Mouse (Mus musculus) midbrain, embryonic 10.5 days (tissue): Measurements from ENCODE around the gene Creb3l4. TPM values are rescaled to one million over a fixed set of nuclear protein-coding genes. Genes with fewer than 3 reads are reported as not detected.

Experiments used
- DNase-seq: peaks from one replicate; pipeline ENCODE4 v3.0.0-alpha.2; 2017; ENCODE audit warnings: low spot score
- H3K27ac ChIP-seq: fragments of 300-500 bp; sonication (generic); replicated peaks from 2 replicates; pipeline ENCODE4 v1.5.1; 2016; ENCODE audit warnings: mild to moderate bottlenecking
- H3K27me3 ChIP-seq: fragments of 300-500 bp; sonication (generic); 2 replicates; pipeline ENCODE4 v1.6.1; 2016; ENCODE audit warnings: low read depth, mild to moderate bottlenecking; ENCODE audit not compliant: poor library complexity, severe bottlenecking
- H3K36me3 ChIP-seq: fragments of 300-500 bp; sonication (generic); 2 replicates; pipeline ENCODE4 v1.6.1; 2016; ENCODE audit warnings: mild to moderate bottlenecking, moderate library complexity
- H3K4me1 ChIP-seq: fragments of 300-500 bp; sonication (generic); 2 replicates; pipeline ENCODE4 v1.6.1; 2016
- H3K4me3 ChIP-seq: fragments of 300-500 bp; sonication (generic); 2 replicates; pipeline ENCODE4 v1.5.1; 2016; ENCODE audit warnings: mild to moderate bottlenecking, moderate library complexity
- H3K9me3 ChIP-seq: fragments of 300-500 bp; sonication (generic); replicated peaks from 2 replicates; pipeline ENCODE4 v1.6.1; 2016; ENCODE audit warnings: mild to moderate bottlenecking
- WGBS: fragments of 180-500 bp; shearing (Covaris S2); methylation state at CpG from one replicate; pipeline ENCODE4 v1.1.7; 2016; 5-methylcytosine and 5-hydroxymethylcytosine counted together
- polyA plus RNA-seq: library from polyadenylated mRNA; unstranded; fragments of >200 nt; fragmentation: Nextera tagmentation; extraction: Ambion mirVana; gene quantifications from 2 replicates; pipeline ENCODE4 v1.2.1, GENCODE M21; 2016

Creb3l4 gene
- polyA plus RNA-seq, 1 experiment from 2014 or later, result 4.6 TPM

GRCm38 (mm10) chr3:90247630-90247959 lies 4.3 kb upstream of the Creb3l4 start:
- Histone ChIP-seq H3K27ac (peak overlapping the region; percentile 92), H3K36me3 (peaks cover 27% of the 10 kb centered on the region), H3K4me3 (peak overlapping the region; percentile 72), H3K27me3 (no peaks in the 10 kb centered on the region), H3K4me1 (peaks cover 36% of the 10 kb centered on the region), H3K9me3 (no peaks in the 10 kb centered on the region)
- 1% methylated on average over 3 of the region's 3 CpGs for whole genome bisulfite sequencing
- DNase-seq, result no peak

GRCm38 (mm10) chr3:90245406-90245805 lies 2.1 kb upstream of the Creb3l4 start:
- 79% methylated on average over 2 of the region's 2 CpGs for WGBS
- no peaks in the 10 kb centered on the region for H3K27me3 ChIP-seq
- no peak for DNase-seq

GRCm38 (mm10) chr3:90241669-90242358 lies 1.5 kb downstream of the Creb3l4 start:
- H3K9me3 ChIP-seq, result no peaks in the 10 kb centered on the region
- peaks cover 17% of the 10 kb centered on the region for H3K4me1 ChIP-seq
- DNase-seq, result no peak
- H3K27me3 ChIP-seq, result no peaks in the 10 kb centered on the region
- 0 out of 2 replicates have a peak, but pooled peaks cover 4% of the 10 kb centered on the region for H3K36me3 ChIP-seq
- H3K4me3 ChIP-seq, result no peak overlapping the region
- WGBS, result 82% methylated on average over 10 of the region's 10 CpGs
- no peak overlapping the region for H3K27ac ChIP-seq

More at GRCm38 (mm10) chr3:90245406-90245805, 2.1 kb upstream of the Creb3l4 start:
- no peaks in the 10 kb centered on the region for H3K9me3 ChIP-seq
- peaks cover 37% of the 10 kb centered on the region for H3K4me1 ChIP-seq
- no peak overlapping the region for H3K4me3 ChIP-seq
- peaks cover 12% of the 10 kb centered on the region for H3K36me3 ChIP-seq
- no peak overlapping the region for H3K27ac ChIP-seq

GRCm38 (mm10) chr3:90241251-90241650 lies 2.1 kb downstream of the Creb3l4 start:
- Histone ChIP-seq H3K27me3 (no peaks in the 10 kb centered on the region), H3K9me3 (no peaks in the 10 kb centered on the region), H3K4me3 (no peak overlapping the region), H3K4me1 (peaks cover 17% of the 10 kb centered on the region), H3K36me3 (0 out of 2 replicates have a peak, but pooled peaks cover 9% of the 10 kb centered on the region), H3K27ac (no peak overlapping the region)
- 90% methylated on average over 2 of the region's 2 CpGs for WGBS
- no peak for DNase-seq

GRCm38 (mm10) chr3:90231507-90232333 lies 11.6 kb downstream of the Creb3l4 start, which contains the start of gene Jtb:
Jtb (plus strand) TSS chr3:90231597.
- Histone ChIP-seq H3K9me3 (no peaks in the 10 kb centered on the region), H3K27me3 (no peaks in the 10 kb centered on the region), H3K27ac (peak within 1 kb of the TSS; percentile 90), H3K36me3 (peaks cover 39% of the 10 kb centered on the region), H3K4me1 (peaks cover 21% of the 10 kb centered on the region), H3K4me3 (peak within 1 kb of the TSS; percentile 70)
- WGBS, result 1% methylated on average over 61 of the region's 61 CpGs
- peak; percentile 94 for DNase-seq

- Histone ChIP-seq H3K27me3 (no peaks in the 10 kb centered on the region), H3K27ac (peak overlapping the region; percentile 90), H3K9me3 (no peaks in the 10 kb centered on the region), H3K4me3 (peak overlapping the region; percentile 70), H3K4me1 (peaks cover 21% of the 10 kb centered on the region), H3K36me3 (peaks cover 35% of the 10 kb centered on the region)
- DNase-seq, result no peak
- WGBS, result 18% methylated on average over 8 of the region's 8 CpGs
These were observed 12.2 kb downstream of the Creb3l4 start for GRCm38 (mm10) chr3:90231075-90231474.

GRCm38 (mm10) chr3:90224331-90224730 lies 19.0 kb downstream of the Creb3l4 start:
- peaks cover 29% of the 10 kb centered on the region for H3K4me1 ChIP-seq
- 85% methylated on average over 10 of the region's 10 CpGs for WGBS
- no peak overlapping the region for H3K27ac ChIP-seq

GRCm38 (mm10) chr3:90222941-90223340 lies 20.4 kb downstream of the Creb3l4 start:
- peaks cover 29% of the 10 kb centered on the region for H3K4me1 ChIP-seq
- H3K27me3 ChIP-seq, result no peaks in the 10 kb centered on the region
- DNase-seq, result no peak
- peaks cover 33% of the 10 kb centered on the region for H3K36me3 ChIP-seq
- no peak overlapping the region for H3K4me3 ChIP-seq
- H3K9me3 ChIP-seq, result no peaks in the 10 kb centered on the region
- no peak overlapping the region for H3K27ac ChIP-seq
- WGBS, result 84% methylated on average over 3 of the region's 3 CpGs

More at GRCm38 (mm10) chr3:90224331-90224730, 19.0 kb downstream of the Creb3l4 start:
- no peak for DNase-seq
- H3K4me3 ChIP-seq, result no peak overlapping the region
- H3K9me3 ChIP-seq, result no peaks in the 10 kb centered on the region
- no peaks in the 10 kb centered on the region for H3K27me3 ChIP-seq
- H3K36me3 ChIP-seq, result peaks cover 33% of the 10 kb centered on the region

GRCm38 (mm10) chr3:90222455-90222854 lies 20.9 kb downstream of the Creb3l4 start:
- no peak for DNase-seq
- Histone ChIP-seq H3K27ac (no peak overlapping the region), H3K4me1 (peaks cover 29% of the 10 kb centered on the region), H3K4me3 (no peak overlapping the region), H3K9me3 (no peaks in the 10 kb centered on the region), H3K27me3 (no peaks in the 10 kb centered on the region), H3K36me3 (peaks cover 33% of the 10 kb centered on the region)
- WGBS, result 94% methylated on average over 4 of the region's 4 CpGs

- Histone ChIP-seq H3K9me3 (no peaks in the 10 kb centered on the region), H3K36me3 (peaks cover 31% of the 10 kb centered on the region), H3K27me3 (no peaks in the 10 kb centered on the region), H3K4me3 (peak overlapping the region; percentile 63), H3K4me1 (peaks cover 29% of the 10 kb centered on the region), H3K27ac (peak overlapping the region; percentile 87)
- 29% methylated on average over 5 of the region's 5 CpGs for WGBS
- DNase-seq, result no peak
These were observed 22.2 kb downstream of the Creb3l4 start for GRCm38 (mm10) chr3:90221123-90221522.

GRCm38 (mm10) chr3:90220531-90220951 lies 22.8 kb downstream of the Creb3l4 start:
- H3K36me3 ChIP-seq, result peaks cover 25% of the 10 kb centered on the region
- WGBS, result 0% methylated on average over 20 of the region's 20 CpGs

GRCm38 (mm10) chr3:90220088-90220487 lies 23.2 kb downstream of the Creb3l4 start:
- peaks cover 29% of the 10 kb centered on the region for H3K4me1 ChIP-seq
- peaks cover 21% of the 10 kb centered on the region for H3K36me3 ChIP-seq
- peak overlapping the region; percentile 87 for H3K27ac ChIP-seq
- H3K4me3 ChIP-seq, result peak overlapping the region; percentile 63
- no peaks in the 10 kb centered on the region for H3K9me3 ChIP-seq
- H3K27me3 ChIP-seq, result no peaks in the 10 kb centered on the region
- DNase-seq, result peak; percentile 53
- WGBS, result 19% methylated on average over 6 of the region's 6 CpGs

More at GRCm38 (mm10) chr3:90220531-90220951, 22.8 kb downstream of the Creb3l4 start:
- no peaks in the 10 kb centered on the region for H3K9me3 ChIP-seq
- no peaks in the 10 kb centered on the region for H3K27me3 ChIP-seq
- H3K27ac ChIP-seq, result peak overlapping the region; percentile 87
- peak; percentile 80 for DNase-seq
- H3K4me1 ChIP-seq, result peaks cover 29% of the 10 kb centered on the region
- peak overlapping the region; percentile 63 for H3K4me3 ChIP-seq
